Mouse (Mus musculus): ENCODE results near the gene Setd4. TPM values are rescaled to one million over a fixed set of nuclear protein-coding genes. Genes with fewer than 3 reads are reported as not detected.
A peak's percentile ranks its signal among the peaks of the same experiment; 100 is the strongest.
"Not testable (repeated sequence)": the region's sequence is repeated elsewhere in the genome, so short reads cannot be mapped to it uniquely, and the experiment has no call there.

Setd4 gene
- not detected in 2 replicates for polyA plus RNA-seq (2012; ENCODE audit: insufficient read depth, insufficient read length, low replicate concordance, missing spikeins)

- under 1% methylated on average over 55 of the region's 55 CpGs for WGBS
- Histone ChIP-seq H3K4me3 (ENCODE audit: insufficient read depth, low read depth, low read length) (peak within 1 kb of the TSS; percentile 76), H3K27ac (ENCODE audit: insufficient read depth, low read depth, low read length) (peak within 1 kb of the TSS; percentile 90), H3K4me1 (ENCODE audit: control insufficient read depth, insufficient read depth, low read length) (peaks cover 9% of the 10 kb centered on the region; the same call in 1 of the 2 replicates)
- no peak for TF ChIP-seq CTCF (IDR thresholded peaks at IDR 0.05; ENCODE audit: insufficient read depth, low read depth, low read length)
- peak; percentile 83 for TF ChIP-seq POLR2A (IDR thresholded peaks at IDR 0.05; ENCODE audit: insufficient read depth, low read depth, low read length)
Measured at GRCm38 (mm10) chr16:93603439-93604212, at the start of gene Setd4. Gene Setd4 (minus strand): TSS chr16:93604063.

- 83% methylated on average over 5 of the region's 5 CpGs for WGBS
- no peak overlapping the region for H3K4me3 ChIP-seq (ENCODE audit: insufficient read depth, low read depth, low read length)
Measured at GRCm38 (mm10) chr16:93648441-93649183, 44.7 kb upstream of the Setd4 start.

GRCm38 (mm10) chr16:93644006-93644405 lies 40.1 kb upstream of the Setd4 start:
- Histone ChIP-seq H3K4me3 (ENCODE audit: insufficient read depth, low read depth, low read length) (no peak overlapping the region), H3K27ac (ENCODE audit: insufficient read depth, low read depth, low read length) (no peak overlapping the region), H3K4me1 (ENCODE audit: control insufficient read depth, insufficient read depth, low read length) (no peaks in the 10 kb centered on the region)
- TF ChIP-seq CTCF (IDR thresholded peaks at IDR 0.05; ENCODE audit: insufficient read depth, low read depth, low read length), result no peak
- no peak for TF ChIP-seq POLR2A (IDR thresholded peaks at IDR 0.05; ENCODE audit: insufficient read depth, low read depth, low read length)
- WGBS, result 56% methylated on average over 4 of the region's 4 CpGs

More at GRCm38 (mm10) chr16:93648441-93649183, 44.7 kb upstream of the Setd4 start:
- Histone ChIP-seq H3K4me1 (ENCODE audit: control insufficient read depth, insufficient read depth, low read length) (no peaks in the 10 kb centered on the region), H3K27ac (ENCODE audit: insufficient read depth, low read depth, low read length) (no peak overlapping the region)
- TF ChIP-seq POLR2A (IDR thresholded peaks at IDR 0.05; ENCODE audit: insufficient read depth, low read depth, low read length), result no peak
- TF ChIP-seq CTCF (IDR thresholded peaks at IDR 0.05; ENCODE audit: insufficient read depth, low read depth, low read length), result no peak

- WGBS, result 80% methylated on average over 23 of the region's 23 CpGs
- Histone ChIP-seq H3K4me1 (ENCODE audit: control insufficient read depth, insufficient read depth, low read length) (peaks cover 6% of the 10 kb centered on the region), H3K4me3 (ENCODE audit: insufficient read depth, low read depth, low read length) (no peak within 1 kb of the TSS), H3K27ac (ENCODE audit: insufficient read depth, low read depth, low read length) (no peak within 1 kb of the TSS)
- TF ChIP-seq CTCF (IDR thresholded peaks at IDR 0.05; ENCODE audit: insufficient read depth, low read depth, low read length) (no peak), POLR2A (IDR thresholded peaks at IDR 0.05; ENCODE audit: insufficient read depth, low read depth, low read length) (no peak)
Measured at GRCm38 (mm10) chr16:93627761-93628400, 24.0 kb upstream of the Setd4 start, which contains the start of gene Gm5678. Gene Gm5678 (plus strand): TSS chr16:93628097.

- WGBS, result 7% methylated on average over 1 of the region's 1 CpGs
- peaks cover 6% of the 10 kb centered on the region for H3K4me1 ChIP-seq (ENCODE audit: control insufficient read depth, insufficient read depth, low read length)
- no peak overlapping the region for H3K4me3 ChIP-seq (ENCODE audit: insufficient read depth, low read depth, low read length)
- no peak for TF ChIP-seq CTCF (IDR thresholded peaks at IDR 0.05; ENCODE audit: insufficient read depth, low read depth, low read length)
- no peak for TF ChIP-seq POLR2A (IDR thresholded peaks at IDR 0.05; ENCODE audit: insufficient read depth, low read depth, low read length)
- no peak overlapping the region for H3K27ac ChIP-seq (ENCODE audit: insufficient read depth, low read depth, low read length)
Measured at GRCm38 (mm10) chr16:93626745-93627144, 22.9 kb upstream of the Setd4 start.

- Histone ChIP-seq H3K4me3 (ENCODE audit: insufficient read depth, low read depth, low read length) (no peak overlapping the region), H3K4me1 (ENCODE audit: control insufficient read depth, insufficient read depth, low read length) (peaks cover 6% of the 10 kb centered on the region), H3K27ac (ENCODE audit: insufficient read depth, low read depth, low read length) (no peak overlapping the region)
- WGBS, result 85% methylated on average over 4 of the region's 4 CpGs
- TF ChIP-seq CTCF (IDR thresholded peaks at IDR 0.05; ENCODE audit: insufficient read depth, low read depth, low read length) (no peak), POLR2A (IDR thresholded peaks at IDR 0.05; ENCODE audit: insufficient read depth, low read depth, low read length) (no peak)
Measured at GRCm38 (mm10) chr16:93624671-93625070, 20.8 kb upstream of the Setd4 start.

- not testable (repeated sequence) for H3K4me1 ChIP-seq (ENCODE audit: control insufficient read depth, insufficient read depth, low read length); H3K4me3 ChIP-seq (ENCODE audit: insufficient read depth, low read depth, low read length); H3K27ac ChIP-seq (ENCODE audit: insufficient read depth, low read depth, low read length)
- WGBS, result 89% methylated on average over 4 of the region's 4 CpGs
Measured at GRCm38 (mm10) chr16:93623759-93624158, 19.9 kb upstream of the Setd4 start.

GRCm38 (mm10) chr16:93615118-93615870 lies 11.4 kb upstream of the Setd4 start:
- H3K27ac ChIP-seq (ENCODE audit: insufficient read depth, low read depth, low read length), result no peak overlapping the region
- no peaks in the 10 kb centered on the region for H3K4me1 ChIP-seq (ENCODE audit: control insufficient read depth, insufficient read depth, low read length)
- TF ChIP-seq CTCF (IDR thresholded peaks at IDR 0.05; ENCODE audit: insufficient read depth, low read depth, low read length) (no peak), POLR2A (IDR thresholded peaks at IDR 0.05; ENCODE audit: insufficient read depth, low read depth, low read length) (no peak)
- 42% methylated on average over 5 of the region's 5 CpGs for WGBS
- H3K4me3 ChIP-seq (ENCODE audit: insufficient read depth, low read depth, low read length), result no peak overlapping the region
